Mouse (Mus musculus) adrenal gland, adult 2 months (tissue): ENCODE results near the gene Cryzl1. TPM values are rescaled to one million over a fixed set of nuclear protein-coding genes. Genes with fewer than 3 reads are reported as not detected.

Experiments used
- DNase-seq: peaks from one replicate; pipeline ENCODE4 v3.0.0; 2021
- long read RNA-seq: library from polyadenylated mRNA; stranded (forward); transcript quantifications from one replicate; pipeline ENCODE4 v2.0.0, GENCODE M21; 2021
- polyA plus RNA-seq: library from polyadenylated mRNA; depleted of rRNA; stranded (reverse); fragments of >200 nt; gene quantifications from 2 replicates; pipeline ENCODE4 v1.2.3, GENCODE M21; 2012; rRNA removed
- total RNA-seq, 2 experiments: library from RNA; stranded (reverse); gene quantifications; 2 replicates each; pipeline ENCODE4 v1.2.3; 2021

Cryzl1 gene
- total RNA-seq (10 to 100 TPM; 36.2 to 54.9 TPM), polyA plus RNA-seq (12.2 and 12.6 TPM in 2 replicates)
- long read RNA-seq, transcript Cryzl1-202 (10 exons, 1,154 nt) = minor isoform, 6 of 60 reads
- long read RNA-seq, transcript Cryzl1-201 (13 exons, 1,965 nt) = major isoform, 35 of 60 reads
- long read RNA-seq, partial matches to known transcripts = 10 of 60 reads
- long read RNA-seq, other reads (novel, unspliced or antisense) = 9 of 60 reads

DNA sequence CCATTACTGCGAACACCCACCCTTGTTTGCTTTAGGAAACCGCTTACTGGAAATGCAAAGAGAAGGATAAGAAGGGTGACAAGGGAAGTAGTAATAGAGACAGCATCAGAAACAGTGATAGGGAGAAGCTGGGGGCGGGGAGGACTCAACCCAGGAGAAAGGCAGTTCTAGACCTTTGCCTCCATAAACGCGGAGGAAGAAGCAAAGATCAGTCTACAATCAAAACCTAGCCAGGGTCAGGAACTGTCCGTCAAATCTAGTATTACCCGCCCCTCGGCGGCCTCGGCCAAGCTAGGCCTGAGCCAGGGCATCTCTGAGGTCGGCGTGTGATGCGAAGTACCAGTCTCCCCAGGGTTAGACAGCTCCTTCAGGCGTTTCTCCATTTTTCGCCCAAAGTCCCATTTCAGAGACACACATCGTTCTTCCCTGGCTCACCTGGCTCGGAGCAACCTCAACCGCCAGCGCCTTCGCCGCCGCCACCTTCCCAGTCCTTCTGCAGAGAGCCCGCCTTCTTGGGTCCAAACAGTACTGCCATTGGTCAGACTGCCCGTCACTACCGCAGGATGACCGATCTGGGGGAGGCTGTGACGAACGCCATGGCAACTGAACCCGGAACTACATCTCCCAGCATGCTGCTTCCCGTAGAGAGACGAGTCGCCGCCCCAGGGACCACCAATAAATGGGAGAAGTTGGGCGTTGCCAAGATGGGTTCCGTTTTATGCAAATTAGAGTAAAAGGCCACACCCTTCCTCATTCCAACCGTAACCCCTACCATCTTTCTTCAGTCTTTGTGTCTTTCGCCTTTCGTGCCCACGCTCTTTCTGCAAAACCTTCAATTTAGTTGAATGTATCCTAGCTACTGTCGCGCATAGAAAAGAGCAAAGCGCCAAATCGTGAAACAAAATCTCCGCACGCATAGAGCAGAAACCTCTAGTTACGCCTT lies at the start of gene Cryzl1:
Cryzl1 (minus strand) TSS at position 853 of the 943 bp plus-strand sequence.
- DNase-seq = peak; percentile 98

DNA sequence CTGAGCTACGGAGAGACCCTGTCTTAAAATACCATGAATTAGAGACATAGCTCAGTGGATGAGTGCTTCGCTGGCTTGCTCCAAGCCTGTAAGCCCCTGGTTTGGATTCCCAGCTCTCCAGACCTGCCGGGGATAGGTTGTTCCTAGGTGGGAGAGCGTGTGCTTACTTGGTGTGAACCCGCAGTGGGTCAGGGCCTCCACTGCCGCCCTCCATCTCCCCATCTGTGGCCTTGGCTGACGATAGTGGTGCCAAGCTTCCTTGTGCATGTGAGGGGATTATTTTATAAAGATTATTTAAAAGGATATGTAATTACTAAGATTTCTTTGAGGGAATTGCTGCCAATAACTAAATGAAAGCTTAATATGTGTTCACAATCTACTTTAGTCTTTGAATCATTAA lies 43.8 kb upstream of the Cryzl1 start:
- no peak for DNase-seq

DNA sequence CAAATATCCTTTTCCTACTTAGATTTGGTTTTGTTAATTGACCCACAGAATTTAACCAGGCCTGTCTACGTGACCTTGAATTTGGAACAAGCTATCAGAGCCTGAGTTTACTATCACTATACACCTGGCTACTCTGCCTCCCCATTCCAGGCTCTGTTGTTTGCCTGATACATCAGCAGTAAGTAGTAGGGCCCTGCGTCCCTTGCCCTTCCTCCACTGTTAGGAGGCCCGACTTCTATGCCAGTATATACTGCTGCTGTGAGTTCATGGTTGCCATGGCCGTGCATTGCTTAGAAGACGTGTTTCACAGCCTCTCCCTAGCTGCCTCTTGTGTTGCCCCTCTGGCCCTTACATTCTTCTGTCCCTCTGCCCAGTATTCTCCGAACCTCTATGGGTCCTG lies 42.6 kb upstream of the Cryzl1 start:
- no peak for DNase-seq

DNA sequence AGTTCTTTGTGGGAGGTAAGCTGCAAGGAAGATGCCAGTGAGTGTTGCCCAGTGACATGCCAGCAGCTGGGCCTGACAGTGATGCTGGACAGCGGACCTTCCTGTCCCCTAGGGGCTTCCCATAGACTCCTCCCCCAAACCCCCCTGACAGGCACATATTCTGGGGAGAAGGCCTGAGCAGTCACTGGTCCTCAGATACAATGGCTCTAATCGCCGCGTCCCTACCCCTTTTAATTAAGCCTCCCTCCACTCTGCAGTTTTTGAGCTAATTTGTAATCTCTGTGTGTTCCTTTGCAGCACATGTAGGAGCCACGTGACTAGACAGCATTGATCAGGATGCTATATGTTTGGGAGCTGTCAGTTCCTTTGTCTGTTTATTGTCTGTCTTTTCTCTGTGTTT lies 41.9 kb upstream of the Cryzl1 start:
- no peak for DNase-seq

DNA sequence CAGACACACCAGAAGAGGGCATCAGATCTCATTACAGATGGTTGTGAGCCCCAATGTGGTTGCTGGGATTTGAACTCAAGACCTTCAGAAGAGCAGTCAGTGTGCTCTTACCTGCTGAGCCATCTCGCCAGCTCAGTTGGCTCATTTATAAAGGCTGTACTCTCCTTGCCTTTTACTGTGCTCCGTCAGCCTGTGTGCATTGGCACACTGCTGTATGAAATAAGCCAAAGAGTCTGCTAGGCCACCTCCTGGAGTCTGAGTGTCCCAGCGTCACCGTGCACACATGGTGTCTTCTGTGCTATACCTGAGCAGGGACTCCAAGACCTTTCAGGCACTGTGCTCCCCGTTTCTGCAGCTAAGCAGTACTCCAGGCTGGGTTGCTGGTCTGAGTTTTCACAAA lies 41.1 kb upstream of the Cryzl1 start:
- DNase-seq = no peak

DNA sequence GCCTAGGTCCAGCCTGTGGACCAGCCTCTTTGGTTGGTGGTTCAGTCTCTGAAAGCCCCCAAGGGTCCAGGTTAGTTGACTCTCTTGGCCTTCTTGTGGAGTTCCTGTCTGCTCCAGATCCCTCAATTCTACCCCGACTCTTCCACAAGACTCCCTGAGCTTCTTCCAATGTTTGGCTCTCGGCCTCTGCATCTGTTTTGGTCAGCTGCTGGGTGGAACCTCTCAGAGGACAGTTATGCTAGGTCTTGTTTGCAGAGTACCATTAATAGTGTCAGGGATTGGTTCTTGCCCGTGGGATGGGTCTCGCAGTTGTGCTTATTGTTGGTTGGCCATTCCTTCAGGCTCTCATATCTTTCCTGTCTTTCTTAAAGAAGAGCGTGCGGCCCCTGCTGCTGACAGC lies 39.8 kb upstream of the Cryzl1 start:
- DNase-seq = no peak

DNA sequence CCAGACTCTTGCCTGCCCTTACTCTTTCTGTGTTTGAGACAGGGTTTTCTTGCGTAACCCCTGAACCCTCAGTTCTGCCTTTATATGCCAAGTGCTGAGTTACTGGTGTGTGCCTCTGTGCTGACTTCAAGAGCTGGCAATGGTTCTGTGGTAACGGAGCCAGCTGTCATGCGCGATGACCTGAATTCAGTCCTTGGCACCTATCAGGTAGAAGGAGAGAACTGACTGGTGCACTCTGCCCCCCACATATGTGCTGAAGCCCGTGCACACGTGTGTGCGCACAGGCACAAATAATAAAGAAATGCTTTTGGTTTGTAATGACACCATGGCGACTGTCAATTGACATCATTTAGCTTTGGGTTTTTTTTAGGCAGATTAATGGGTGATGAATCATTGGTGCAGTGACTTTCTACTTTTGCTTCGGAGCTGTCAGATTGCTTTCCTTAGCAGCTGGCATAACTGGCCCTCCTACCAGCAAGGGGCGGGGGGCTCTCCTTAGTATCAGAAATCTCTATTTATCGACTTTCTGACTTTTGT lies 38.5 kb upstream of the Cryzl1 start:
- peak; percentile 85 for DNase-seq

DNA sequence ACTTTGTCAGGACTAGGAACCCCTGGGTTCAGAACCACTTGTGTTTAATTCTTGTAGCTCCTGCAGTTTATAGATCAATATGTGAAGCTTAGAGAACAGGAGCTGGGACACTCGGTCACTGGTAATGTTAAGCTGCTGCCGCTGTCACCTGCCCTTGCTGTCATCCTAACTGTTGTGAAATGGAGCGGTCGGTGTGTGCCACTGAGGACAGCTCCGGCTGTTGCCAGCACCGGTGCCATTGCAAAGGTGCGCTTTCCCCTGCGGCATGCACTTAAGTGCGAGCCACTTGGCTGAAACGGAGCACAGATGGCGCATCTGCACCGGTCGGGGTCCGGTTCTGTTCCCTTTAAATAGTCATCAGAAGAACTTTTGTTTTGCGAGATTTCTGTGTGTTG lies 37.0 kb upstream of the Cryzl1 start:
- no peak for DNase-seq

DNA sequence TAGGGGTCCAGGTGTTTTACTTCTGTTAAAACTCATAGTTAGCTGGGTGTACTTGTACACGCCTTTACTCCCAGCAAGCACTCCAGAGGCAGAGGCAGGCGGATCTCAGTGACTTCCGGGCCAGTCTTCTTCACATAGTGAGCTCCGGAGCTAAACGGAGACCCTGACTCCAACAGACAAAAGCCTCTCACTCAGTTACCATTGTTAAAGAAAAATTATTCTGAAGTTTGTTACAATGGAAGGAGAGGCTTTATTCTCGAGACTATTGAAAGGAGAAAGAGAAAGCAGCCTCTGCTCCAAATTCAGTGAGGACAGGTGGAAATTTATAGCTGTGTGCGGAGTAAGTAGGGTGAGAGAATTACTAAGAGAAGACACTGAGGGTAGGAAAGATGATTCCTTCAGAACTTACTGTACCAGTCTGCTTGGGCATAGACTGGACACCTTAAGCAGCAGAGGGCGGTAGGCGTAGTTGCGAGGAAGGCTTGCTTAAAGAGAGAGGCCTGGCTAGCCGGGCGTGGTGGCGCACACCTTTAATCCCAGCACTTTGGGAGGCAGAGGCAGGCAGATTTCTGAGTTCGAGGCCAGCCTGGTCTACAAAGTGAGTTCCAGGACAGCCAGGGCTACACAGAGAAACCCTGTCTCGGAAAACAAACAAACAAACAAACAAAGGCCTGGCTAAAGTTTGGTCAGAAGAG lies 36.5 kb upstream of the Cryzl1 start:
- no peak for DNase-seq

DNA sequence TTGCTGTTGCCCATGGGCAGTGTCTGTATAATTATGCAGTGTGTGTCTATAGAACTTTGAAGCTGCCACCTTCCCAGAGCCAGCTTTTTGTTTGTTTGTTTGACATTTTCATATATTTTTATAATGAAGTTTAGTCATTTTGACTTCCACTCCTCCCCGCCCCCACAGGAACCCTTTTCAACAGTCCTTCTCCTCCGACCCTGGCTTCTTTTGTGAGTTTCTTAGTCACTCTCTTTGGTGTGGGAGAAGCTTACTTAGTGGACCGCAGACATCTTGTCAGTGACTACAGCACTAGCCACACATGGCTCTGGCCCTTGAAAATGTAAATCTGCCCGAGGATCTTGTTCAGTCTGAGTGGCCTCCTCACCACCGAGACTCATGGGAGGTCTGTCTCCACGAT lies 35.6 kb upstream of the Cryzl1 start:
- DNase-seq = peak; percentile 38

DNA sequence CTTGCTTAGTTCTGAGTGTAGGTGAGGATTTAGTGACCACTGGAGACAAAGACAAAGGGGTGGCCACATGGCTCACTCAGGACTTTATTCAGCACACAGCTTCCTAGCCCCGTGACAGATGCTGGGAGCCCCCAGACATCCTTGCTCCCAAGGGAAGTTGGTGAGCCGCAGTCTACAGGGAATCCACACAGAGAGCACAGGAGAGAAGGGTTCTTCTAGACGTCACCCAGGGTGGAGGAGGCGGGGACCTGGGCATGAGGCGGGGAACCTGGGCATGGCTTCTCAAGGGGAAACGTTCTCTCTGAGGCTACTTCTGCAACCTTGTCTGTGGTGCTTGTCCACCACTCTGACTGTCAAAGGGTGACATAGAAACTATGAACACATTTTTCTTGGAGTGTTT lies 35.2 kb upstream of the Cryzl1 start:
- DNase-seq = peak; percentile 27

DNA sequence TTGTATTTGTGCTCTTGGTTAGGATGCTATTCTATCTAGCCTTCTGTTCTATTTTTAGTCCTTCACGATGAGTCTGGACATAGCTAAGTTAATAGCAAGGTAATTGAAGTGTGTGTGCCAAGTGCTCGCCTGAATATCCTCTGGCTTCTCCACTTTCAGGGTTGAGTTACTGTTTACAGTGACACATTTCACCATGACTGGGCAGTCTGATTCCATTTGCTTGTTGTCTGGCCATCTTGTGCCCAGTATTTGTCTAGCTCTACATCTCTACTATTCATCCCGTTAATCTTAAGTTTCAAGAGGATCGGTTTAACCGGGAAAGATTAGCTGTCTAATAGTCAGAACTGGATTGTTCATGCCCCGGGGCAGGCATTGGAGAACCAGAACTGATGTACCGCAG lies 33.7 kb upstream of the Cryzl1 start:
- no peak for DNase-seq

DNA sequence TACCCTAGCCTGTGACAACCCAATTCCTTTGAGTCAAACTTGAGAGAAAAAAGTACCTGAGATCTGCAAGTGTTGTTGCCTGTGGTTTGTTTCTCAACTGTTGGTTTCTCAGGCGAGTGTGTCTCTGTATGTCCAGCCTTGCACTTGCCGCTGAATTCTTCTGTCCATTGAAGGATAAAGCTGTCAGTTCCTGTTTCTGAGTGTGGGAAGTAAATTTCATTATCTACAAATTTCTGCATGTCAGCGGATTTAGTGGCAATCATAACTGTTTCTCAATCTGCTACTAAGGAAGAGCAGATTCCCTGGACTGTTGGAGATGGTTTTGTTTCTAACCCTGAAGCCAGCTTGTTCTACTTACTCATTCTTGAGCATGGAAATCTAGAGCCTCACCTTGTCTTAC lies 33.0 kb upstream of the Cryzl1 start:
- DNase-seq = no peak

DNA sequence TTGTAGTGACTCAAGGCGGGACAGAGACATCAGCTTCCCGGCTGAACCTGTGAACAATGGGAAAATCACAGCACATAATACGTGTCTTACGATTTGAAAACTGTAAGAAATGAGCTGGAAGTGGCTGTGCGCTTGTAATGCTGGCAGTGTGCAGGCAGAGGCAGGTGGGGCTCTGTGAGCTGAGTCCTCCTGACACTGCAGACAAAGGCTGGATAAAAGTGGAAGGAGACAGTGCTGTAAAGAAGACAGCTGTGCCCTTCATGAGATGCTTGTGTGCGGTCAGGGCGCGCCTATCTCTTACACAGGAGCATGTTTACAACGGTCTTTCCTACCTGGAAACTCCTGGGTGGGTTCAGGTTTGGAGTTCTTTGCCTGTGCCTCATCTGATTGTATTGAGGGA lies 32.4 kb upstream of the Cryzl1 start:
- no peak for DNase-seq

DNA sequence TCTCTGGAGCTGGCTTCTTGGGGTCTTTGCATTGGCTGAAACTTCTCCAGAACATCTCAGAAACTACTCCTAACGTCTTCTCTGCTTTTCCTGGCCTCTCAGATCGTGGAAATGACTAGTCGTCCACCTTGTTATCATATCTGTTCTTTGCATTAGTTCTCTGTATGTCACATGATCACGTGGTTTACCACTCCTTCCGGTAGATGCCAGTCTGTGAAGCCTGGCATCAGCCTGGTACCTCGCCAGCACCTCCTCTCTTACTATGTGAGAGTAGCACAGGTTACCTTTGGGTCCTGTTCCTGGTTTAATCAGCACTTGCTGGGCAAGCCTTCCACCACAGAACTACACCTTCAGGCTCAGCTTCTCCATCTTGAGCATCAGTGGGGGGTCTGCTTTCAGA lies 26.2 kb upstream of the Cryzl1 start:
- no peak for DNase-seq

DNA sequence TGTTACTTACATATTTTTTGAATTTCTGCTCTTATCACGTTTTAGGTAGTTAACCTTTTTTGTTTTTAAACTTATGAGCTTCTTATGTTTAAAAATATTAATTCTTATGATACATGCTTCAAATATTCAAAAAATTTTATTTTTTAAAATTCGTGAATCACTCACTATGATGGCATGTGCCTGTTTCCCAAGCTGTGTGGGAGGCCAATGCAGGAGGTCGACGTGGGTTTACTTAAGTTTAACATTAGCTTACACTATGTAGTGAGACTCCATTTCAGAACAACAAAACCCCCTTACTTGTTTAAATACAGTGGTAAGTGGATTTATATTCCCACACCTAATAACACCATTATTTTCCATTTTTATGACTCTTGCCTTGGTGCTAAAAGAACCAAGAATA lies 24.8 kb upstream of the Cryzl1 start:
- no peak for DNase-seq

DNA sequence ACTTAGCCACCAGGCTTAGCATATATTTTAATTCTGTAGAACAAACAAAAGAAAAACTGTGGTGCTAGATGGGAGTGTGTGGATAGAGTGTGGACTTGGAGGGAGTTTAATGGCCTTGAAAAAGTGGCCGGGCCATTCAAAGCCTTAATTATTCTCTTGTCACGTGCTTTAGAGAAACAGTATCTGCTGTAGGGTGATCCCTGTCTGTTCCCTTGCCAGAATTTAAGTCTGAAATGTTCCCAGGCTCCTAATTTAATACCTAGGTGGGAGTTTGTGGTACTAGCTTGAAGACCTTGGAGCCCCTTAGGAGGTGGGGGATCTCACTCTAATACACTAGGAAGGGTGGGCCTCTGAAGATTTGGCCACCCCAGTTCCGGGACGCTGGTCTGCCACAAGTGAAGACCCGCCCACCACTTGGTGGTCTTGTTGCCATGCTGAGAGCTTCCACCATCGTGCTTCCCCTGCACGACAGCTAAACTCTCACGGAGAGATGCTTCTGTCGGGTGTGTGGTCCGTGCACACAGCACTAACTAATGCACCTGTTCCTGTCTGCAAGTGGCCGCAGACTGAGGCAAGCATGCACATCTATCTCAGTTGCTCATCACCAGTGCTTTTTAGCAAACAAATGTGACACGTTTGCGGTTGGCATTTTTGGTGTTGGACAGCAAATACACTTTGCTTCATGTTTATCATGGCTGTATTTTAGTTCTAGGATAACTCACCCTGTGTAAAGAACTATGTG lies 23.0 kb upstream of the Cryzl1 start:
- no peak for DNase-seq

DNA sequence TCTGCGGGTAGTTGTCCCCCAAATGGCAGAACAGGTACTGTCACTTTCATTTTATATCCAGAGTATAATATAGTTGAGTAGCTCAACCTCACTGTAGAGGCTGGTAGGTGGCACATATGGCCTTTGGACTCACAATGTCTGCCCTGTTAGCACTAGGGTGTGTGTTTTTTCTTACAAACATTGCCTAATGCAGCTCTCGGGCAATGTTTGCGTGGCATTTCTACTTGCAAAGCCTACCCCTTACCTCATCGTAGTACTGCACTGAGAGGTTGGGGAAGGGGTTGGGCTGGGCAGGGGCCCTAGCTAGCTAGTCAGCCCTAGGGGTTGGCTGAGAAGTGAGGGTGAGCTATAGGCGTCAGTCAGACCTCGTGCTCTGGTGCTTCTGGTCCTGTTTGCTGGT lies 18.8 kb upstream of the Cryzl1 start:
- no peak for DNase-seq

DNA sequence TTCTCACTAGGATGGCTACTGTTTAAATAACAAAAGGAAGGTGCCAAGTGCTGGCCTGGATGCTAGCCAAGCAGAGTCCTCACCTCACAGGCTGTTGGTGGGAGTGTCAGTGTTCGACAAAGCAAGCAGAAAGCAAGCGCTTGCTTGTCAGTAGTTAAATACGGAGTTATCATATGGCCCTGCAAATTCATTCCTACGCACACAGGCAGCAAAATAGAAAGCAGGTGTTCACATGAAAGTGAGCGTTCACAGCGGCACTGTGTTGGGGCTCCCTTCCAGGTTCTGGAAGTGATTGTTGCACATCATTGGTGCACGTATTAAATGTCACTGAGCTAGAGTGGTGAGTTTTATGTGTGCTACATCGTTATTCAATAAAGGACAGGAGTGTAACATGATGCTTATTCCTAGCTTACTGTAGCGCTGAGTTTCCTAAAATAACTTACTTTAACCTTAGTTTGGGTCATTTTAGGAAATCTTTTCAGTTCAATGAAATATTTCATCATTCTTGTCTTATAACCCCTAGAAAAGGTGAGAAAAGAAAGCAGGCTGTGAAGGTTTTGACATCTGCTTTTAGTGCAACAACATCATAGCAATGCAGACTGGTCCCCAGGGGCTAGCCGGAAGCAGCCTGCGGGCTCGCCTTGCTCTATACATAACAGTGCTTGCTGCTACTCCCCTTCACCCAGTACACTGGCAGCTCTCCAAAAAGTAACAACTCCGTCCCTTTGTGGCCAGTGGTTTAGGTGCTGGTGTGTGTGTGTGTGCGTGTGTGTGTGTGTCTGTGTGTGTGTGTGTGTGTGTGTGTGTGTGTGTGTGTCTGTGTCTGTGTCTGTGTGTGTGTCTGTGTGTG lies 17.6 kb upstream of the Cryzl1 start:
- no peak for DNase-seq

DNA sequence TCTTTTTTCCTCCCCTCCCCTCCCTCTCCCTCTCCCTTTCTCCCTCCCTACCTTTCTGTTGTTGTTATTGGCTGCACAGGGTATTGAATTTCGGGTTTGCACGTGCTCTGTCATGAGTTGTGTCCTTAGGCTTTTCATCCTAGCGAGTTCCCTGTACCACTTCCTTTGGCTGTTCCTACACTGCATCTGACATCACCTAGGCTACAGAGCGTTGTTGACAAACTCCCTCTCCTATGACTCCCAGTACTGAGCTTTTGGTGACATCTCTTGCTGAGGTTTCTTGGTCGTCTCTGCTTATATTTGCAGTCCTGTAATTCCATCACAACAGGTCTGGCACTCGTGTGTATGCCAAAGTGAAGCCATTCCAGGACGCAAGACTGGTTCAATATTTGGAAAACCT lies 14.3 kb upstream of the Cryzl1 start:
- no peak for DNase-seq

DNA sequence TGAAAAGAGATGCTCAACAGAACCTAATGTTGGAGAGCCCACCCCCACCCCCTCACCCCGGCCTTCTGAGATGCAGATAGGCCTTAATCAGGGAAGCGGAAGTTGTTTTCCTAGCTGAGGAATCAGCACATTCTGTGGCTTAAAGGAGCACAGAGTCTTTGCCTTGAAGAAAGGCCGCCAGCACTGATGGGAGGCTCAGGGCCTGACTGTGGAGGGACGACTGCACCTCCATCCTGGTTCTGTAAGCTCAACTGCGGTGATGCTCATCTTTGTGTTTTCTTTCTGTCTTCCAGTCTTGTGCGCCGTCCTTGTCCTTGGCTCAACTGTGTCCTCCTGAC lies 12.1 kb upstream of the Cryzl1 start:
- DNase-seq = no peak
